Mouse (Mus musculus) G1E (cell line): ENCODE measurements around the gene Mllt1.

Experiments used
- CTCF ChIP-seq: IDR thresholded peaks from 2 replicates; pipeline ENCODE4 v1.5.1; 2012; ENCODE audit warnings: low read depth, low read length, inconsistent platforms, mixed read lengths
- GATA1 ChIP-seq: IDR thresholded peaks from 2 replicates; pipeline ENCODE4 v1.6.1; 2012; ENCODE audit warnings: borderline replicate concordance, low read length, inconsistent platforms, mixed read lengths

GRCm38 (mm10) chr17:56976531-56977390 is 41.5 kb upstream of the Mllt1 start:
- no peak for TF ChIP-seq CTCF
- TF ChIP-seq GATA1 = no peak
